22 mouse cellular contexts compared by ENCODE assay signal in the genomic region with DNA sequence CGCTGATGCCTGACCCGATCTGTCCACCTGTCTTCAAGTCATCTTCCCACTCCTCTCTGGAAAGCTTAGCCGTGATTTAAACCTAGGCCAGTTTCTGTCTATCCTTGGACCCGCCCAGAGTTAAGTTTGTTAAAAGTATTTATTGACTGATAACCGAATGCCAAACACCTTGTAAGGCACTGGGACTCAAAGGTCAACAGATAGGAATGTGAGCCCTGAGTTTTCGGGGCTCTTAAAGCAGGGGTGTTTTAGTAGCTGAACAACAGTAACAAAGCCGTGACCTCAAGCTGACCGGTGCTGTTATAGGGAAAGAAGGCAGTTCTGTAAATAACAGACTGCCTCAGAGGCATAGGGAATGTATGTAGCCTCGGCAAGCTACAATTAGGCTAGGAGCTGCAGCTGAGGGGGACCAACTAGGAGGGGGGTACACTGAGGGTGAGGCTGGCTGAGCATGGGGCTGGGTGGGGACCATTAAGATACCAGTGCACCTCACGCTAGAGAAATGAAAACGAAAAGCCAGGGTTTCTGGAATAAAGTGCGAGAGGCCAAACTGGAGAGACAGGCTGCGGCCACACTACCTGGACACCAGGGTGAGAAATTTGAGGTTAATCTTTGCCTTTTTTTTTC. TPM values are rescaled to one million over a fixed set of nuclear protein-coding genes. Genes with fewer than 3 reads are reported as not detected.
DNase-seq lines count a peak whose midpoint lies in the region; ATAC-seq and TF ChIP-seq lines count a peak whose summit lies in the region.
"Had no signal": no experiment of that assay in that cellular context is flagged by ENCODE, and none has a peak within 500 bp of the region (broad histone marks: within the 10 kb centered on the region; RNA-seq: fewer than 3 reads in every experiment).

No protein-coding gene starts in this region.

- no peak for TF ChIP-seq EP300 in stomach, postnatal 0 days (optimal IDR thresholded peaks at IDR 0.05)

- H3K27ac ChIP-seq in intestine, embryonic 15.5 days = peak overlapping the region; percentile 36; the same call in 1 of the 2 replicates
- no peak overlapping the region; the same call in 1 of the 2 replicates for H3K27ac ChIP-seq in intestine, postnatal 0 days (ENCODE audit: low read depth, low read length)
- no peak overlapping the region for H3K27ac ChIP-seq in stomach, postnatal 0 days (replicated peaks)
- H3K27ac ChIP-seq: embryonic facial prominence, embryonic 10.5 days; embryonic facial prominence, embryonic 13.5 days; forebrain, embryonic 12.5 days; forebrain, embryonic 15.5 days; hindbrain, embryonic 12.5 days; hindbrain, embryonic 15.5 days had no signal

- TF ChIP-seq CTCF in intestine, postnatal 0 days (IDR thresholded peaks at IDR 0.05; ENCODE audit: low read depth) = no peak
- no peak for TF ChIP-seq CTCF in stomach, postnatal 0 days (IDR thresholded peaks at IDR 0.05; ENCODE audit: low read depth)

- peak; percentile 86 for ATAC-seq in intestine, embryonic 15.5 days
- peak; percentile 56 for ATAC-seq in intestine, postnatal 0 days
- ATAC-seq in stomach, postnatal 0 days (ENCODE audit: low FRiP score, low TSS enrichment) = peak; percentile 38; the same call in 1 of the 2 replicates
- ATAC-seq: activated CD4-positive, CD25-positive, alpha-beta regulatory T cell, adult 4 months; forebrain, embryonic 15.5 days had no signal

- peak overlapping the region; percentile 26 for H3K4me2 ChIP-seq in intestine, embryonic 15.5 days (replicated peaks)
- peak overlapping the region; percentile 41 for H3K4me2 ChIP-seq in intestine, postnatal 0 days (replicated peaks; ENCODE audit: low read depth)
- H3K4me2 ChIP-seq in stomach, postnatal 0 days (replicated peaks; ENCODE audit: low read depth) = no peak overlapping the region
- H3K4me2 ChIP-seq: embryonic facial prominence, embryonic 13.5 days; forebrain, embryonic 12.5 days; forebrain, embryonic 15.5 days; hindbrain, embryonic 12.5 days; hindbrain, embryonic 15.5 days had no signal

- H3K4me3 ChIP-seq in intestine, embryonic 15.5 days (replicated peaks) = no peak overlapping the region
- no peak overlapping the region for H3K4me3 ChIP-seq in intestine, postnatal 0 days (ENCODE audit: low read depth, low read length)
- H3K4me3 ChIP-seq in stomach, postnatal 0 days (ENCODE audit: low read depth, low read length) = no peak overlapping the region
- H3K4me3 ChIP-seq: embryonic facial prominence, embryonic 10.5 days; embryonic facial prominence, embryonic 13.5 days; erythroblast, embryonic 14.5 days; forebrain, embryonic 12.5 days; forebrain, embryonic 15.5 days; hindbrain, embryonic 12.5 days; hindbrain, embryonic 15.5 days had no signal

- DNase-seq in stomach, postnatal 0 days (ENCODE audit: low spot score) = peak; percentile 17
- no peak for DNase-seq in urinary bladder, postnatal 14 days (ENCODE audit: low spot score)
- DNase-seq in ovary, postnatal 14 days (ENCODE audit: low spot score) = no peak
- DNase-seq in cerebellum, postnatal 36 days = no peak
- DNase-seq: adrenal gland, adult 8-10 months; adrenal gland, postnatal 25 days; cerebellum, adult 18-20 months; cerebellum, adult 9-10 months; cerebellum, postnatal 25 days; embryo, embryonic 11 days; gastrocnemius, postnatal 25 days; heart, adult 18-20 months had no signal

- H3K27me3 ChIP-seq in intestine, embryonic 15.5 days (replicated peaks) = no peaks in the 10 kb centered on the region
- H3K27me3 ChIP-seq in intestine, postnatal 0 days (replicated peaks; ENCODE audit: control insufficient read depth, insufficient read depth, low read length) = no peaks in the 10 kb centered on the region
- H3K27me3 ChIP-seq in stomach, postnatal 0 days (ENCODE audit: control insufficient read depth, insufficient read depth, low read length) = no peaks in the 10 kb centered on the region
- H3K27me3 ChIP-seq: embryonic facial prominence, embryonic 13.5 days; forebrain, embryonic 12.5 days; forebrain, embryonic 15.5 days; hindbrain, embryonic 12.5 days; hindbrain, embryonic 15.5 days had no signal

- no peaks in the 10 kb centered on the region for H3K4me1 ChIP-seq in intestine, embryonic 15.5 days (replicated peaks)
- no peaks in the 10 kb centered on the region for H3K4me1 ChIP-seq in intestine, postnatal 0 days (replicated peaks; ENCODE audit: control insufficient read depth, insufficient read depth, low read length)
- no peaks in the 10 kb centered on the region for H3K4me1 ChIP-seq in stomach, postnatal 0 days (replicated peaks; ENCODE audit: control insufficient read depth, insufficient read depth)
- H3K4me1 ChIP-seq: embryonic facial prominence, embryonic 10.5 days; embryonic facial prominence, embryonic 13.5 days; forebrain, embryonic 12.5 days; forebrain, embryonic 15.5 days; hindbrain, embryonic 12.5 days; hindbrain, embryonic 15.5 days had no signal

- 52% methylated on average over 13 of the region's 13 CpGs for WGBS in intestine, embryonic 15.5 days
- WGBS in intestine, postnatal 0 days = 41% methylated on average over 13 of the region's 13 CpGs
- 61% methylated on average over 13 of the region's 13 CpGs for WGBS in stomach, postnatal 0 days

- H3K36me3 ChIP-seq in intestine, embryonic 15.5 days = peaks cover 8% of the 10 kb centered on the region
- peaks cover 30% of the 10 kb centered on the region; the same call in 1 of the 2 replicates for H3K36me3 ChIP-seq in intestine, postnatal 0 days (ENCODE audit: control insufficient read depth, insufficient read depth)
- peaks cover 12% of the 10 kb centered on the region; the same call in 1 of the 2 replicates for H3K36me3 ChIP-seq in stomach, postnatal 0 days (ENCODE audit: control insufficient read depth, insufficient read depth, low read length)

- no peak overlapping the region for H3K9ac ChIP-seq in intestine, embryonic 15.5 days
- H3K9ac ChIP-seq in intestine, postnatal 0 days (ENCODE audit: low read depth, low read length) = no peak overlapping the region
- no peak overlapping the region for H3K9ac ChIP-seq in stomach, postnatal 0 days (ENCODE audit: low read length)
- H3K9ac ChIP-seq: embryonic facial prominence, embryonic 13.5 days; forebrain, embryonic 12.5 days; forebrain, embryonic 15.5 days; hindbrain, embryonic 12.5 days; hindbrain, embryonic 15.5 days had no signal

- H3K9me3 ChIP-seq in intestine, embryonic 15.5 days = no peaks in the 10 kb centered on the region
- H3K9me3 ChIP-seq in intestine, postnatal 0 days (ENCODE audit: control insufficient read depth) = no peaks in the 10 kb centered on the region
- no peaks in the 10 kb centered on the region for H3K9me3 ChIP-seq in stomach, postnatal 0 days (ENCODE audit: control insufficient read depth, low read length)
- H3K9me3 ChIP-seq: embryonic facial prominence, embryonic 10.5 days; embryonic facial prominence, embryonic 13.5 days; forebrain, embryonic 12.5 days; forebrain, embryonic 15.5 days; hindbrain, embryonic 12.5 days; hindbrain, embryonic 15.5 days had no signal

RNA-seq across cellular contexts. Expression of a gene that starts 22.5 kb away (rescaled TPM):
- polyA plus RNA-seq in intestine, embryonic 15.5 days (2015; fragmentation: Nextera tagmentation; extraction: Ambion mirVana) = 13.6 and 16.2 TPM in 2 replicates
- 6.7 and 7.4 TPM in 2 replicates for polyA plus RNA-seq in intestine, postnatal 0 days (2015; fragmentation: Nextera tagmentation; extraction: Ambion mirVana)
- polyA plus RNA-seq in stomach, postnatal 0 days (2015; fragmentation: Nextera tagmentation; extraction: Ambion mirVana) = 5.4 and 6.3 TPM in 2 replicates

RNA-seq across cellular contexts. Expression of a gene that starts 22.5 kb away (rescaled TPM):
- 169 and 172 TPM in 2 replicates for polyA plus RNA-seq in intestine, embryonic 15.5 days (2015; fragmentation: Nextera tagmentation; extraction: Ambion mirVana)
- 195 and 203 TPM in 2 replicates for polyA plus RNA-seq in intestine, postnatal 0 days (2015; fragmentation: Nextera tagmentation; extraction: Ambion mirVana)
- polyA plus RNA-seq in stomach, postnatal 0 days (2015; fragmentation: Nextera tagmentation; extraction: Ambion mirVana) = 185 and 186 TPM in 2 replicates

RNA-seq across cellular contexts. Expression of a gene that starts 44.9 kb away (rescaled TPM):
- polyA plus RNA-seq in intestine, embryonic 15.5 days (2015; fragmentation: Nextera tagmentation; extraction: Ambion mirVana) = 26.7 and 30.0 TPM in 2 replicates
- polyA plus RNA-seq in intestine, postnatal 0 days (2015; fragmentation: Nextera tagmentation; extraction: Ambion mirVana) = 10.6 and 12.5 TPM in 2 replicates
- polyA plus RNA-seq in stomach, postnatal 0 days (2015; fragmentation: Nextera tagmentation; extraction: Ambion mirVana) = 13.0 and 13.6 TPM in 2 replicates

RNA-seq across cellular contexts. Expression of a gene that starts 56.4 kb away (rescaled TPM):
- polyA plus RNA-seq in intestine, embryonic 15.5 days (2015; fragmentation: Nextera tagmentation; extraction: Ambion mirVana) = 3.6 and 3.9 TPM in 2 replicates
- 0.82 and 1.0 TPM in 2 replicates for polyA plus RNA-seq in intestine, postnatal 0 days (2015; fragmentation: Nextera tagmentation; extraction: Ambion mirVana)
- polyA plus RNA-seq in stomach, postnatal 0 days (2015; fragmentation: Nextera tagmentation; extraction: Ambion mirVana) = 17.3 and 17.6 TPM in 2 replicates
- polyA plus RNA-seq: erythroblast, embryonic 14.5 days had no signal
